Mouse (Mus musculus) spleen, postnatal 36 days (tissue): ENCODE measurements around the gene Gm43517.

Experiments
- DNase-seq, 2 experiments: peaks; one replicate each; pipeline ENCODE4 v3.0.0; 2022; ENCODE audit warnings: low spot score in 2 of 2, mixed read lengths in 1 of 2

Gene Gm43517

DNA sequence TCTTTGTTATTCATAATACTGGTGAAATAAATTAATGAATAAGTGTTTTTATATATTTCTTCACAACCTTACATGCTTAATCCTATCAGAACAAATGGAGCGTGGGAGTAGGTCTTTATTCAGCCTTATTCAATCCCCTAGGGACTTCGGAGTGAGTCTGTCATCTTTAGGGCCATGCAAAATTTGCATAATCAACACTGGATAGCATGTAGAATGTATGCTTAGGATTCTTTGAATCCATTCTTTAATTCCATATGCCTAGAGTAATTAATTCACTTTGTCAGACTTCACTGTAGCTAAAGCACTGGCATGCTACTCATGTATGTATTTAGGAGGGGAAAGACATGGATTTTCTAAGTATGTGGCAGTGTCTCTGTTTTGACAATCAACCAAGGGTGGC, 24.9 kb downstream of the Gm43517 start:
- DNase-seq: no peak

DNA sequence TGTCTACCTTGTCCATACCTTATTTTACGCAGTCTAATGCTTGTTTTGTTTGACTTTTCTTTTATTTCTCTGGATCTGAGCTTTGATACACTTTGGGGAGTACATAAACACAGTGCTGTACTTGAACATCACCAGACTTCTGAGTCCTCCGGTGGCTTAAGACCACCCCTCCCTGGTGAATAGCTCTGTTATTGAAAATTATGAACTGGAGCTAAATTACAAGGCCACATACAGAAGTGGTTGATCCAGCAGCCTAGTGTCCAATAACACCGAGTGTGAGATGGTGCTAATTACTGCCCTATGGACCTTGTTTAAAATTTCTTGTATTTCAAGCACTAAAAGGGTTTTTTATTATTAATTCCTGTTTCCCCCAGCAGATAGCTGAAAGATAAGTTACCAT, 33.0 kb downstream of the Gm43517 start:
- no peak for DNase-seq
